Mouse (Mus musculus): ENCODE measurements at regions not wholly inside any gene's neighbourhood (a gene's known extent, or its start where the extent isn't known, plus 50 kb on each side); places are given as distances from the start of the nearest gene placed in this dataset.
A peak's percentile ranks its signal among the peaks of the same experiment; 100 is the strongest.

DNA sequence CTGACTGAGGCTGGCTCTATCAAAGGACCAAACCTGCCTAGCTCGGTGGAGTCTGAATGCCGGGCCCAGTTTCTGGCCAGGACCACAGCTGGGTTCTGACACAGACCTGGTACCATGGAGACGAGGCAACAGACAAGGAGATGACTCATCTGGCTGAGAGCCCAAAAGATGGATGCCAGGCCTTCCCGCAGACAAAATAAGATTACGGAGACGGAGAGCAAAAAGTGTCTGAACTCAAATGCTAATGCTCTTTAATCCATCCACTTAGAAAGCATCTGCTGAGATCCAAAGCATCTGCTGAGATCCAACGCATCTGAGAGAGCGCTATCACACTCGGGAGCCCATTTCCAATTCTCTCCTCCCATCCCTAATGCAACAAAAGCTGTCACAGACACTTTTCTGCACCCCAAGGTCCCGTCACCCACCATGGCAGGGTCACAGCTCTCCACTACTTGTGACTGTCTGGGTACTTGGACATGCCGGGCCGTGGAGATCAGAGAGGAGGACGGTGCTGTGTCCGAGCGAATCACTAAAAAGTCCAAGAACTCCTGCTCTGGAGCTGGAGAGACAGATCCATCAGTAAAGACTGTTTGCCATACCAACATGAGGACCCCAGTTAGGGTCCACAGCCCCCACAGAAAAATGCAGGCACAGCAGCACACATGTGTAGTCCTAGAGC, 278.3 kb upstream of the Sulf2 start:
- no peak overlapping the region for H3K4me3 ChIP-seq
- H3K27me3 ChIP-seq, result peaks cover 19% of the 10 kb centered on the region; the same call in 1 of the 2 replicates
- H3K9ac ChIP-seq, result no peak overlapping the region
- H3K9me3 ChIP-seq, result no peaks in the 10 kb centered on the region
- H3K4me2 ChIP-seq, result no peak overlapping the region
- peak overlapping the region; percentile 31; the same call in 1 of the 2 replicates for H3K27ac ChIP-seq
- H3K36me3 ChIP-seq, result no peaks in the 10 kb centered on the region
- no peak for ATAC-seq (ENCODE audit: borderline replicate concordance, extremely low read depth, low FRiP score, low TSS enrichment)
- H3K4me1 ChIP-seq, result peaks cover 32% of the 10 kb centered on the region
- 58% methylated on average over 15 of the region's 15 CpGs for WGBS

GRCm38 (mm10) chr2:166432948-166433654, 277.6 kb upstream of the Sulf2 start:
- Histone ChIP-seq H3K36me3 (no peaks in the 10 kb centered on the region), H3K27ac (no peak overlapping the region; the same call in 1 of the 2 replicates), H3K4me3 (no peak overlapping the region), H3K9ac (no peak overlapping the region), H3K9me3 (no peaks in the 10 kb centered on the region), H3K4me1 (peaks cover 28% of the 10 kb centered on the region), H3K27me3 (peaks cover 18% of the 10 kb centered on the region; the same call in 1 of the 2 replicates), H3K4me2 (no peak overlapping the region)
- ATAC-seq (ENCODE audit: borderline replicate concordance, extremely low read depth, low FRiP score, low TSS enrichment), result no peak
- 63% methylated on average over 13 of the region's 13 CpGs for WGBS

GRCm38 (mm10) chr2:166432531-166432930, 277.1 kb upstream of the Sulf2 start:
- 44% methylated on average over 8 of the region's 8 CpGs for WGBS
- H3K27ac ChIP-seq, result no peak overlapping the region

GRCm38 (mm10) chr2:166429918-166430317, 274.5 kb upstream of the Sulf2 start:
- Histone ChIP-seq H3K36me3 (no peaks in the 10 kb centered on the region), H3K9me3 (no peaks in the 10 kb centered on the region), H3K4me3 (no peak overlapping the region), H3K27me3 (peaks cover 21% of the 10 kb centered on the region; the same call in 1 of the 2 replicates), H3K27ac (no peak overlapping the region), H3K4me2 (no peak overlapping the region), H3K4me1 (peaks cover 45% of the 10 kb centered on the region), H3K9ac (no peak overlapping the region)
- 40% methylated on average over 5 of the region's 5 CpGs for WGBS
- no peak for ATAC-seq (ENCODE audit: borderline replicate concordance, extremely low read depth, low FRiP score, low TSS enrichment)

More at GRCm38 (mm10) chr2:166432531-166432930, 277.1 kb upstream of the Sulf2 start:
- no peak overlapping the region for H3K4me2 ChIP-seq
- H3K4me3 ChIP-seq, result no peak overlapping the region
- no peak for ATAC-seq (ENCODE audit: borderline replicate concordance, extremely low read depth, low FRiP score, low TSS enrichment)
- no peaks in the 10 kb centered on the region for H3K36me3 ChIP-seq
- no peaks in the 10 kb centered on the region for H3K9me3 ChIP-seq
- H3K27me3 ChIP-seq, result peaks cover 21% of the 10 kb centered on the region; the same call in 1 of the 2 replicates
- H3K4me1 ChIP-seq, result peaks cover 31% of the 10 kb centered on the region
- no peak overlapping the region for H3K9ac ChIP-seq

DNA sequence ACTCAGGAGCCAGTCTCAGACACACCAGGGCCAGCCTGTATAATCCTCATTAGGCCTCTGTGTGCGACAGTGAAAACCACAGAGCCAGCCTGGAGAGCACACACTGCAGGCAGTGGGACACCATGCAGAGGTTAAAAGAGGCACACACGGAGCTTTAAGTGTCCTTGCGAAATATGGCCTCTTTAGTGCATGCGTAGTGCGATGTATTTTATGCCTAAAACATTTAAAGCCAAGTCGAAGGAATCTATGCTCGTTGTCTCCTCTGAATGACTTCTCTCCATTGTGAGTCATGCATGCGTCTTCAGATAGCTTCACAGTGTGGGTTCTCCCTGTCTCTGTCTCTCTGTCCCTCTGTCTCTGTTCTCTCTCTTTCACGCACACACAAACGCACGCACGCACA, 274.0 kb upstream of the Sulf2 start:
- peaks cover 21% of the 10 kb centered on the region; the same call in 1 of the 2 replicates for H3K27me3 ChIP-seq
- no peak overlapping the region for H3K27ac ChIP-seq
- no peak overlapping the region for H3K4me3 ChIP-seq
- no peak overlapping the region for H3K4me2 ChIP-seq
- ATAC-seq (ENCODE audit: borderline replicate concordance, extremely low read depth, low FRiP score, low TSS enrichment), result no peak
- no peaks in the 10 kb centered on the region for H3K9me3 ChIP-seq
- whole genome bisulfite sequencing, result 72% methylated on average over 12 of the region's 12 CpGs
- peaks cover 40% of the 10 kb centered on the region for H3K4me1 ChIP-seq
- no peaks in the 10 kb centered on the region for H3K36me3 ChIP-seq
- no peak overlapping the region for H3K9ac ChIP-seq

- ATAC-seq (ENCODE audit: borderline replicate concordance, extremely low read depth, low FRiP score, low TSS enrichment), result no peak
- Histone ChIP-seq H3K27ac (no peak overlapping the region), H3K4me3 (no peak overlapping the region), H3K27me3 (peaks cover 9% of the 10 kb centered on the region; the same call in 1 of the 2 replicates), H3K9me3 (no peaks in the 10 kb centered on the region), H3K4me2 (no peak overlapping the region), H3K4me1 (peaks cover 29% of the 10 kb centered on the region), H3K9ac (no peak overlapping the region), H3K36me3 (no peaks in the 10 kb centered on the region)
- WGBS, result 51% methylated on average over 6 of the region's 6 CpGs
Observed at GRCm38 (mm10) chr2:166427390-166427789, 271.9 kb upstream of the Sulf2 start.

GRCm38 (mm10) chr2:166426960-166427359, 271.5 kb upstream of the Sulf2 start:
- H3K9me3 ChIP-seq, result no peaks in the 10 kb centered on the region
- peak overlapping the region; percentile 30 for H3K4me2 ChIP-seq
- H3K27me3 ChIP-seq, result peaks cover 9% of the 10 kb centered on the region; the same call in 1 of the 2 replicates
- no peak overlapping the region for H3K27ac ChIP-seq
- H3K4me3 ChIP-seq, result no peak overlapping the region
- peak; percentile 63; the same call in 1 of the 2 replicates for ATAC-seq (ENCODE audit: borderline replicate concordance, extremely low read depth, low FRiP score, low TSS enrichment)
- H3K4me1 ChIP-seq, result peaks cover 29% of the 10 kb centered on the region
- no peak overlapping the region for H3K9ac ChIP-seq
- no peaks in the 10 kb centered on the region for H3K36me3 ChIP-seq
- WGBS, result 7% methylated on average over 10 of the region's 10 CpGs

DNA sequence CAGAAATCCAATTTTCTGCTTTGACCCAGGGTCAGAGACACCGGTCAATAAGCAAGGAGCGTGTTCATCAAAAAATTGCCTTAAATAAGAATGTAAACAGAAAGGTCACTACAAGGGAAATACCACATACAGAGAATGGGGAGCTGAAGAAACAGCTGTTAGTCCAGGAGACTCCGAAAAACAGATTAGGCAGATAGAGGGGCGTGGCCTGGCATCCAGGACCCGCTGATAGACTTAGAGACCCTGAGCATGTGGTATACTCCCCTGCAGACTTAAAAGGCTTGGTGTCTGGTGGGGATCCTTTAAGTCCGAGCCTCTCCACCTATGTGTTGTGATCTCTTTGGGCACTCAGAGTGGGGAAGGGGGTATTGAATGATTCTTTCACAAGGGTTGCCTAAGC, 271.0 kb upstream of the Sulf2 start:
- no peak overlapping the region for H3K4me3 ChIP-seq
- H3K27ac ChIP-seq, result no peak overlapping the region
- peaks cover 29% of the 10 kb centered on the region for H3K4me1 ChIP-seq
- 40% methylated on average over 6 of the region's 6 CpGs for WGBS
- H3K9ac ChIP-seq, result no peak overlapping the region
- H3K27me3 ChIP-seq, result peaks cover 9% of the 10 kb centered on the region; the same call in 1 of the 2 replicates
- H3K4me2 ChIP-seq, result peak overlapping the region; percentile 30; the same call in 1 of the 2 replicates
- no peaks in the 10 kb centered on the region for H3K9me3 ChIP-seq
- no peak for ATAC-seq (ENCODE audit: borderline replicate concordance, extremely low read depth, low FRiP score, low TSS enrichment)
- H3K36me3 ChIP-seq, result no peaks in the 10 kb centered on the region

GRCm38 (mm10) chr2:166425141-166425540, 269.7 kb upstream of the Sulf2 start:
- 86% methylated on average over 3 of the region's 3 CpGs for WGBS
- H3K27me3 ChIP-seq, result peaks cover 9% of the 10 kb centered on the region; the same call in 1 of the 2 replicates
- H3K36me3 ChIP-seq, result no peaks in the 10 kb centered on the region
- H3K9ac ChIP-seq, result no peak overlapping the region
- no peak overlapping the region for H3K27ac ChIP-seq
- no peaks in the 10 kb centered on the region for H3K9me3 ChIP-seq
- ATAC-seq (ENCODE audit: borderline replicate concordance, extremely low read depth, low FRiP score, low TSS enrichment), result no peak
- peaks cover 27% of the 10 kb centered on the region for H3K4me1 ChIP-seq
- H3K4me2 ChIP-seq, result no peak overlapping the region
- H3K4me3 ChIP-seq, result no peak overlapping the region

- H3K27me3 ChIP-seq, result peaks cover 6% of the 10 kb centered on the region; the same call in 1 of the 2 replicates
- H3K4me2 ChIP-seq, result no peak overlapping the region
- no peak overlapping the region for H3K9ac ChIP-seq
- no peaks in the 10 kb centered on the region for H3K9me3 ChIP-seq
- no peak overlapping the region for H3K27ac ChIP-seq
- H3K4me3 ChIP-seq, result no peak overlapping the region
- no peaks in the 10 kb centered on the region for H3K36me3 ChIP-seq
- peaks cover 18% of the 10 kb centered on the region for H3K4me1 ChIP-seq
- WGBS, result 69% methylated on average over 6 of the region's 6 CpGs
- ATAC-seq (ENCODE audit: borderline replicate concordance, extremely low read depth, low FRiP score, low TSS enrichment), result no peak
Observed at GRCm38 (mm10) chr2:166423132-166423660, 267.7 kb upstream of the Sulf2 start.

DNA sequence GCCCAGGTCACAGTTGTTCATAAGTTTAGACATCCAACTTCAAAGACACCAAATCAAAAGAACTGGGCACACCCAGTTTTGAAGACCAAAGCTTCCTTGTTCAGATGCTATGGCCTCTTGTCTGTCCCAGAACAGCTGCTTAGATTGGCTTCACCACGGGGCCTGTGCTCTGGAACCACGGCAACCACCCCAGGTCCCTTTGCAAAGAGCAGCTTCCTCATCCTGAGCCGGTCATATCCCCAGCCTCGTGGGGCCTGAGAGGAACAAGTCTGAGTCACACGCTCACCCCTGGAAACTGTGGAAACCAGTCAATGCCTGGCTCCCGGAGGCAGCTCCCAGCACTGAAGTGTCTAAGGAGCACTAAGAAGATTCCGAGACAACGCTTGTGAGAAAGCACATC, 264.8 kb upstream of the Sulf2 start:
- Histone ChIP-seq H3K9ac (no peak overlapping the region), H3K36me3 (no peaks in the 10 kb centered on the region), H3K4me1 (peaks cover 7% of the 10 kb centered on the region), H3K4me3 (no peak overlapping the region), H3K27me3 (0 out of 2 replicates have a peak, but pooled peaks cover 8% of the 10 kb centered on the region), H3K4me2 (no peak overlapping the region), H3K9me3 (no peaks in the 10 kb centered on the region), H3K27ac (no peak overlapping the region)
- 72% methylated on average over 8 of the region's 8 CpGs for WGBS
- ATAC-seq (ENCODE audit: borderline replicate concordance, extremely low read depth, low FRiP score, low TSS enrichment), result no peak

GRCm38 (mm10) chr2:166419271-166419670, 263.8 kb upstream of the Sulf2 start:
- WGBS, result 74% methylated on average over 9 of the region's 9 CpGs
- H3K9me3 ChIP-seq, result no peaks in the 10 kb centered on the region
- ATAC-seq (ENCODE audit: borderline replicate concordance, extremely low read depth, low FRiP score, low TSS enrichment), result no peak
- H3K27ac ChIP-seq, result no peak overlapping the region
- H3K9ac ChIP-seq, result no peak overlapping the region
- H3K4me1 ChIP-seq, result peaks cover 12% of the 10 kb centered on the region
- no peak overlapping the region for H3K4me2 ChIP-seq
- no peaks in the 10 kb centered on the region for H3K36me3 ChIP-seq
- H3K4me3 ChIP-seq, result no peak overlapping the region
- H3K27me3 ChIP-seq, result 0 out of 2 replicates have a peak, but pooled peaks cover 8% of the 10 kb centered on the region

Measured in lung, embryonic 15.5 days (tissue).